Mouse (Mus musculus) heart, adult 2 months (tissue): ENCODE results near the gene Mcts1.

Source experiments
- CTCF ChIP-seq: fragments of 200-600 bp; IDR thresholded peaks from 2 replicates; pipeline ENCODE4 v1.8.1; 2022; ENCODE audit warnings: antibody characterized with exemption, mild to moderate bottlenecking, moderate library complexity
- EP300 ChIP-seq: fragments of 200-500 bp; IDR thresholded peaks from 2 replicates; pipeline ENCODE4 v1.6.1; 2011; ENCODE audit warnings: low read depth, low read length, control low read depth; ENCODE audit not compliant: insufficient read depth
- POLR2A ChIP-seq: fragments of 200-500 bp; IDR thresholded peaks from 2 replicates; pipeline ENCODE4 v1.6.1; 2011; ENCODE audit warnings: mild to moderate bottlenecking, low read depth, low read length, control low read depth; ENCODE audit not compliant: insufficient read depth

- TF ChIP-seq EP300 (no peak), CTCF (peak; percentile 45), POLR2A (no peak)
Observed at GRCm38 (mm10) chrX:38650404-38651039, 50.1 kb downstream of the Mcts1 start.
